Mouse (Mus musculus) embryonic facial prominence, embryonic 12.5 days (tissue): Measurements from ENCODE around the gene Saal1. TPM values are rescaled to one million over a fixed set of nuclear protein-coding genes. Genes with fewer than 3 reads are reported as not detected.
"Not testable (repeated sequence)": the region's sequence is repeated elsewhere in the genome, so short reads cannot be mapped to it uniquely, and the experiment has no call there.

Source experiments
- ATAC-seq: fragments of 200-750 bp; cut with Nextera tagmentation; 2 replicates; pipeline ENCODE4 v1.8.0; 2017; ENCODE audit not compliant: insufficient number of reproducible peaks, insufficient read depth, low FRiP score, low TSS enrichment
- H3K27ac ChIP-seq: fragments of 300-500 bp; sonication (generic); 2 replicates; pipeline ENCODE4 v1.5.1; 2016; ENCODE audit warnings: mild to moderate bottlenecking
- H3K27me3 ChIP-seq: fragments of 300-500 bp; sonication (generic); 2 replicates; pipeline ENCODE4 v1.6.1; 2016; ENCODE audit warnings: mild to moderate bottlenecking, moderate library complexity
- H3K36me3 ChIP-seq: fragments of 300-500 bp; sonication (generic); 2 replicates; pipeline ENCODE4 v1.6.1; 2016; ENCODE audit warnings: mild to moderate bottlenecking
- H3K4me1 ChIP-seq: fragments of 300-500 bp; sonication (generic); 2 replicates; pipeline ENCODE4 v1.6.1; 2016
- H3K4me2 ChIP-seq: fragments of 300-500 bp; sonication (generic); replicated peaks from 2 replicates; pipeline ENCODE4 v1.6.1; 2016; ENCODE audit warnings: mild to moderate bottlenecking, moderate library complexity
- H3K4me3 ChIP-seq: fragments of 300-500 bp; sonication (generic); 2 replicates; pipeline ENCODE4 v1.5.1; 2016; ENCODE audit warnings: mild to moderate bottlenecking
- H3K9ac ChIP-seq: fragments of 300-500 bp; sonication (generic); 2 replicates; pipeline ENCODE4 v1.6.1; 2016; ENCODE audit warnings: mild to moderate bottlenecking, moderate library complexity
- H3K9me3 ChIP-seq: fragments of 300-500 bp; sonication (generic); 2 replicates; pipeline ENCODE4 v1.6.1; 2016; ENCODE audit warnings: mild to moderate bottlenecking, moderate library complexity
- WGBS: fragments of 180-500 bp; shearing (Covaris S2); methylation state at CpG from one replicate; pipeline ENCODE4 v1.1.7; 2016; 5-methylcytosine and 5-hydroxymethylcytosine counted together
- polyA plus RNA-seq: library from polyadenylated mRNA; unstranded; fragments of >200 nt; fragmentation: Nextera tagmentation; extraction: Ambion mirVana; gene quantifications from 2 replicates; pipeline ENCODE4 v1.2.1, GENCODE M21; 2016

Saal1 gene
- polyA plus RNA-seq, result 37.3 and 39.2 TPM in 2 replicates

DNA sequence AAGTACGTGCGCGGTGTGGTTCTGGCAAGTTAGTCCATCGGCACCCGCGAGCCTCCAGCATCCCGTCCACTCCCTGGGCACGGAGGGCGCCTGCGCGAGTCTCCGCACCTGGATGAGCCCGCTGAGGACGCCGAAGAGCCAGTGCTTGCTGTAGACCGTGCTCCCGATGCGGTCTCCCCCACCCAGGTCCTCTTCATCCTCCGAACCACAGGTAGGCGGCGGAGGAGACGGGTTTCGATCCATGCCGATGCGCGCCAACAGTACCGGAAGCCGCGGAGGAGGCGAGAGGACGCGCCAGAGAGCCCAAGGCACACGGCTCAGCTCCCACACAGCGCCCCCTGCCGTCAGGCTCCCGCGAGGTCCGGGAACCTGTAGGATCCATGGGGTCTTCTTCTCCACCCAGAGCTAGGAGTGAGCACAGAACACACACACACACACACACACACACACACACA lies at the start of gene Saal1:
TSS of gene Saal1 (minus strand) at position 291 of the 455 bp plus-strand sequence.
- 1% methylated on average over 38 of the region's 38 CpGs for WGBS
- H3K27ac ChIP-seq, result peak within 1 kb of the TSS; percentile 81

DNA sequence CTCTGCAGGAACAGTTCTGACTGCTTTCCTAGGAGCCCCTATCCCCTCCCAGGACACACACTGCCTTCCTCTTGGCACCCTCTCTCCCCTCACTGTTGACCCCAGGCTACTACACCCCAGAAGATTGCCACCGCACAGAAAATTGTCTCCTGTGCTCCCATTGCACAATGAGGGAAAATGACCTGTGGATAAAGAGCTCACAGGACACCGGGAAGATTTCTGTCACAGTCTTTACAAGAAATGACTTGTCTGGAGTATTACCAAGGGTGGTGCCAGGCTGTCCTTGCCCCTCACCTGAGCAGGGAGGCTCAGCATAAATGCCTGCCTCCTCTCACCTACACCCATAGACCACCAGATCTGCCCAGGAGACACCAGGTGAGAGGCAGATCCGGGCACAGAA lies 41.0 kb upstream of the Saal1 start, which contains the start of gene Saa2:
TSS of gene Saa2 (plus strand) at position 301 of the 400 bp plus-strand sequence.
- Histone ChIP-seq H3K4me2 (no peak within 1 kb of the TSS), H3K4me1 (no peaks in the 10 kb centered on the region), H3K9me3 (no peaks in the 10 kb centered on the region), H3K27ac (no peak within 1 kb of the TSS), H3K4me3 (no peak within 1 kb of the TSS), H3K36me3 (no peaks in the 10 kb centered on the region), H3K27me3 (no peaks in the 10 kb centered on the region), H3K9ac (no peak within 1 kb of the TSS)
- WGBS, result 68% methylated on average over 3 of the region's 3 CpGs
- no peak for ATAC-seq

More for the DNA sequence above, at the start of gene Saal1:
- Histone ChIP-seq H3K4me3 (peak within 1 kb of the TSS; percentile 73), H3K9ac (peak within 1 kb of the TSS; percentile 82), H3K36me3 (peaks cover 25% of the 10 kb centered on the region), H3K4me2 (peak within 1 kb of the TSS; percentile 57), H3K9me3 (no peaks in the 10 kb centered on the region), H3K4me1 (peaks cover 5% of the 10 kb centered on the region), H3K27me3 (no peaks in the 10 kb centered on the region)
- peak; percentile 92 for ATAC-seq

DNA sequence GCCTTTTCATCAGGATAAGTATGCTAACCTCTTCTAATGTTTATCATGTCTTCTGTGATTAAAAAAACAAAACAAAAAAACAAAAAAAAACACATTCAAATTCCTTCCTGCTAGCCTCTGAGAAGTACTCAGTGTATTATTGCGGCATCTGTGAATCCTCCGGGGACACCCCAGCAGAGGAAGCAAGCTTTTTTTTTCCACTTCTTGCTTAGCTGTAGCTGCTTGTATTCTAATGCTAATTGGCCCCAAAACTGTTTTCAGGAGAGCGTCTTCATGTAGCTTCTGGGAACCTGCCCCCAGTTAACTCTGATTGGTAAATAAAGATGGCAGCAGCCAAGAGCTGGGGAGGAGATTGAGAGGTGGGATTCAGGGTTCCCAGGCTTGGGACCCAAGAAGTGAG lies 38.0 kb upstream of the Saal1 start:
- H3K27me3 ChIP-seq, result no peaks in the 10 kb centered on the region
- no peaks in the 10 kb centered on the region for H3K9me3 ChIP-seq
- H3K27ac ChIP-seq, result no peak overlapping the region
- 45% methylated on average over 3 of the region's 3 CpGs for WGBS
- no peak overlapping the region for H3K9ac ChIP-seq
- H3K4me2 ChIP-seq, result no peak overlapping the region
- H3K36me3 ChIP-seq, result no peaks in the 10 kb centered on the region
- no peaks in the 10 kb centered on the region for H3K4me1 ChIP-seq
- no peak for ATAC-seq
- no peak overlapping the region for H3K4me3 ChIP-seq

DNA sequence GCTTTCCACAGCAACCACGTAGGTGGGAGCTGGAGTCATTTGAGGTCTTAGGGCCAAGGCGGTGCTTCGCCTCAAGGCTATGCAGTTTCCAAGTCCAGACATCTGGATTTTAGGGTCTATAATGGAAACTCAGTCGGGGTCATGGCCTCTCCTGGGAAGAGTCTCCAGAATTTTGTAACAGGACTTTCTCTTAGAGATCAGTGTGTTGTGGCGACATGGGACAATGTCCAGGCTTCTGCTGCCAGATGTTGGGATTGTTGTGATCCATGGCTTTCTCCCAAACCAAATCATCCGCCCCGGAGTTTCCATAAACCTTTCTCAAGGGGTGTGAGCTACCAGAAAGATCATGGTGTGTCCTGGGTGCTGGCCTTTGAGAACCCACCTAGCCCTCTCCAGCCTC lies 35.9 kb upstream of the Saal1 start:
- Histone ChIP-seq H3K36me3 (no peaks in the 10 kb centered on the region), H3K27me3 (no peaks in the 10 kb centered on the region), H3K4me2 (no peak overlapping the region), H3K27ac (no peak overlapping the region), H3K9me3 (no peaks in the 10 kb centered on the region), H3K9ac (no peak overlapping the region), H3K4me1 (no peaks in the 10 kb centered on the region), H3K4me3 (no peak overlapping the region)
- ATAC-seq, result no peak
- WGBS, result 67% methylated on average over 7 of the region's 7 CpGs

DNA sequence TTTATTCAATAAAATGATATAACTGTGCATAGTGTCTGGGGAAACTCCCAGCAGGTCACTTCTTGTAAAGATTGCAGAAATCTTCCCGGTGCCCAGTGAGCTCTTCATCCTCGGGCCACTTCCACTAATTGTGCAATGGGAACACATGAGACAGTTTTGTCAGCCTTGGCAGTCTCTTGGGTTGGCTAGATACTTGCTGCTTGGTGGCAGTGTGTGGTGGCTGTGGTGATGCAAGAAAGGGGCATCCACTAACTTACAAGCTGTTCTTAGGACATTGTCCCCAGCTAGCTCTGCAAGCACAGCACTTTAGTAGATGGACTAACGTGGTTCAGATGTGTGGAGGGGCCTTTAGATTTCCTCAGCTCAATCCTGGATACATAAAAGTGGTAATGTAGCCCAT lies 35.3 kb upstream of the Saal1 start:
- no peak overlapping the region for H3K9ac ChIP-seq
- H3K27me3 ChIP-seq, result no peaks in the 10 kb centered on the region
- no peak for ATAC-seq
- H3K9me3 ChIP-seq, result no peaks in the 10 kb centered on the region
- no peaks in the 10 kb centered on the region for H3K4me1 ChIP-seq
- WGBS, result 67% methylated on average over 3 of the region's 3 CpGs
- no peak overlapping the region for H3K4me2 ChIP-seq
- no peaks in the 10 kb centered on the region for H3K36me3 ChIP-seq
- no peak overlapping the region for H3K27ac ChIP-seq
- no peak overlapping the region for H3K4me3 ChIP-seq

DNA sequence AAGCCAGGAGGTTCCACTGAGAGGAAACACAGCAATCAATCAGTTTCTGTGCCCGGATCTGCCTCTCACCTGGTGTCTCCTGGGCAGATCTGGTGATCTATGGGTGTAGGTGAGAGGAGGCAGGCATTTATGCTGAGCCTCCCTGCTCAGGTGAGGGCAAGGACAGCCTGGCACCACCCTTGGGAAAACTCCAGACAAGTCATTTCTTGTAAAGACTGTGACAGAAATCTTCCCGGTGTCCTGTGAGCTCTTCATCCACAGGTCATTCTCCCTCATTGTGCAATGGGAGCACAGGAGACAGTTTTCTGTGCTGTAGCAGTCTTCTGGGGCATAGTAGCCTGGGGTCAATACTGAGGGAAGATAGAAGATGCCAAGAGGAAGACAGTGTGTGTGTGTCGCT lies 32.4 kb upstream of the Saal1 start, which contains the start of gene Saa1:
TSS of gene Saa1 (minus strand) at position 101 of the 400 bp plus-strand sequence.
- not testable (repeated sequence) for H3K9me3 ChIP-seq, H3K4me3 ChIP-seq, H3K36me3 ChIP-seq, H3K4me1 ChIP-seq, H3K9ac ChIP-seq, H3K27me3 ChIP-seq, H3K4me2 ChIP-seq, ATAC-seq, H3K27ac ChIP-seq
- 75% methylated on average over 3 of the region's 3 CpGs for WGBS

DNA sequence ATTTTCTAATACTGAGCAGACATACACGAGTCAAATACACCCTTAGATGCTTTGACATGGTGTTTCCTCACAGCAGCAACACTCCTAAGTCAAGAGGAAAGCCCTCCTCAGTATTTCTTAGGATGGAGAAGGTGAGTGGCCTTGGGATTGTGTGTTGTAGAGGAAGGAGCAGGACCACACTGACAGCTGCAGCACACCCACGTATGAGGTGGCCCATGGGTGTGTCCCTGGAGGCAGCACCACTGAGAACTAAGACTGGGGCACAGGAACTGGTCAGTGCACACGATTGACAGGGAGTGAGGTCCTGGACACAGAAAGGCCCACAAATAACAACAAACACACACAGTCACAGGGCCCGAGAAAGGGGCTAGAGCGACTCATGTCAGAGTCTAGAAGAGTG lies 29.6 kb upstream of the Saal1 start:
- H3K36me3 ChIP-seq, H3K9ac ChIP-seq, H3K4me2 ChIP-seq, H3K9me3 ChIP-seq, H3K27me3 ChIP-seq, H3K4me1 ChIP-seq, H3K4me3 ChIP-seq, H3K27ac ChIP-seq, ATAC-seq: not testable (repeated sequence)
- 82% methylated on average over 5 of the region's 5 CpGs for WGBS

DNA sequence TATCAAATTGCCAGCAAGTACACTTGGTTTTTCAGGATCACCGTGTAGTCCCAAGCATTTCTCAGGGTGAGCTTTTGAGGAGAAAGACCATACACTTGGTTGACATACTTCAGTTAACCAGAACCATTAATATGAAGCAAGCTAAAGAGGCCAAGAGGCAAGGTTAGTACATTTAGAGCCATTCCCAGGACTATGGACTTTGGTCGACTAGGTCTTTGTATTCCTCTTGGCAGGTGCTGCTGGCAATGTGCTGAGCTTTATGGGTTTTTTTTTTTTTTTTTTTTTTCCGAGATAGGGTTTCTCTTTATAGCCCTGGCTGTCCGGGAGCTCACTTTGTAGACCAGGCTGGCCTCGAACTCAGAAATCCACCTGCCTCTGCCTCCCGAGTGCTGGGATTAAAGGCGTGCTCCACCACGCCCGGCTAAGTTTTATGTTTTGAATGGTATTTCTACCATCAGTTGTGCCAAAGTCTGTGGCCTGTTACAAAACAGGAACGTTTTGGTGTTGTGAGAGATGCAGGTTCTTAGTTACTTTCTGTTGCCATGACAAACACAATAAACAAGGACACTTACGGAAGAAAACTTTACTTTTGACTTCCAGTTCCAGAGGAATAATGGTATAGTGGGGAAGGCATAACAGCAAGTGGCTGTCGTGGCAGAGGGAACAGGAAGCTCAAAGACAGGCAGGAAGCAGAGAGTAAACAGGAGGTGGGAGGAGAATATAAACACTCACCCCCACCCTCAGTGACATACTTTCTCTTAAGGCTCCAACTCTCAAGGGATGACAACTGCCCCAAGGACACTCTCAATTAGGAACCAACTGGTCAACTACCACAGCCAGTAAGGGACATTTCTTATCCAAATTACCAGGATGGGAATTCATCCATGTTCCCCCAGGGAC lies 28.3 kb upstream of the Saal1 start:
- ATAC-seq, result no peak

DNA sequence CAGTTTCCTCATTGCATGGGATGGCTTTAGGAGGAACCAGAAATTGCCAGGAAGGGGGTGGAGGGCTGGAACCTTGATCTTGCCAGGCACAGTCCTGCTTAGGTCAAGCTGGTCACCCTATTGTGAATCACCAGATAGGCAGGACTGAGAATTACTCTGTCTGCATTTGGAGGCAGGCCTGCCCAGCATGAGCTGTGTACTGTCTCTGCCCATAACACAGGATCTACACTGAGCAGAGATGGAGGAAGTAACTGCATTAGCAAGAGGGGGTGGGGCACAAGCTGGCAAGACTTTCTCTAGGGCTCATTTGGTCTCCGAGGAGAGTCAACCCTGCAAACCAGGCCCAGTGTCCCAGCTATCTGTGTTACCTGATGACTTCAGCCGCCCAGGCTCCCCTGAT lies 24.5 kb upstream of the Saal1 start:
- no peaks in the 10 kb centered on the region for H3K9me3 ChIP-seq
- no peak overlapping the region for H3K4me3 ChIP-seq

More for the DNA sequence above, 28.3 kb upstream of the Saal1 start:
- no peaks in the 10 kb centered on the region for H3K9me3 ChIP-seq
- H3K4me3 ChIP-seq, result no peak overlapping the region
- no peak overlapping the region for H3K27ac ChIP-seq
- no peaks in the 10 kb centered on the region for H3K27me3 ChIP-seq
- 82% methylated on average over 12 of the region's 12 CpGs for WGBS
- no peak overlapping the region for H3K4me2 ChIP-seq
- no peaks in the 10 kb centered on the region for H3K36me3 ChIP-seq
- H3K9ac ChIP-seq, result no peak overlapping the region
- H3K4me1 ChIP-seq, result no peaks in the 10 kb centered on the region

DNA sequence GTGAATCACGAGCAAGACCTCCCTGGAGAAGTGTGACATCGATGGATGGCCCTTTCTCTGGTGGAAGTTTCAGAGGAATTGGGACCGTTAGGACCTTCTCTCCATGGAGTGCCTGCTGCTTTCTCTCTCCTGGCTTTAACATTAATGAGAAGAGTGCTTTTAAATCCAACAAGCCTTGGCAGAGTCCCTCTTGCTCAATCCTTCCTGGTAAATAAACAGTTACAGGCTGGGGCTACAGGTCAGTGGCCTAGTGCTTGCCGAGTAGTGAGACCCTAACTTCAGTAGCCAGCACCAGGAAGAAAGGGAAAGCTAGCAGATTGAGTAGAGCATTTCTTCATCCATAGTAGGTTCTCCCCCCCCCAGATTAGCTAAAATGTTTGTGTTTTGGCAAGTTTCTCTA lies 22.0 kb upstream of the Saal1 start, which contains the start of gene Saa4:
TSS of gene Saa4 (minus strand) at position 146 of the 400 bp plus-strand sequence.
- Histone ChIP-seq H3K27ac (no peak within 1 kb of the TSS), H3K4me2 (no peak within 1 kb of the TSS), H3K27me3 (no peaks in the 10 kb centered on the region), H3K36me3 (no peaks in the 10 kb centered on the region), H3K4me3 (no peak within 1 kb of the TSS), H3K9ac (no peak within 1 kb of the TSS), H3K9me3 (no peaks in the 10 kb centered on the region), H3K4me1 (no peaks in the 10 kb centered on the region)
- no peak for ATAC-seq
- WGBS, result 84% methylated on average over 4 of the region's 4 CpGs

More for the DNA sequence above, 24.5 kb upstream of the Saal1 start:
- H3K9ac ChIP-seq, result no peak overlapping the region
- no peak overlapping the region for H3K4me2 ChIP-seq
- no peaks in the 10 kb centered on the region for H3K27me3 ChIP-seq
- no peaks in the 10 kb centered on the region for H3K36me3 ChIP-seq
- no peaks in the 10 kb centered on the region for H3K4me1 ChIP-seq
- no peak for ATAC-seq
- H3K27ac ChIP-seq, result no peak overlapping the region
- WGBS, result 78% methylated on average over 2 of the region's 2 CpGs

DNA sequence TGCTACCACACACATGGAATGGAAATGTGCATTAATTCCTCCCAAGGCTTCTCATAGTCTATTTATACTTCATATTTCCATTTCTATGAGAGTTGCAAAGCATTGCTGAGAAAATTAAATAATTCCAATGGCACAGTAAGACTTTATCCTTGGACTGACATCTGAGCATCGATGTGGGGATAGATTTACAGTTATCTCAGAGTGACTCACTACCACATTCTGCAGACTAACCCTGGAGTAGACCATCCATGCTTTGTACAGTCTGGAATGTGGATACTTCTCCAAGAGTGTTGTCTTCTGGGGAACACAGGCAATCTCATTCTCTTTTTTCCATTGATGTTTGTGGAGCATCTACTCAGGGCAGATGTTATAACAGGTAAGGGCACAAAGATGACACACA lies 17.1 kb upstream of the Saal1 start:
- no peak overlapping the region for H3K27ac ChIP-seq
- H3K27me3 ChIP-seq, result no peaks in the 10 kb centered on the region
- H3K9ac ChIP-seq, result no peak overlapping the region
- H3K4me3 ChIP-seq, result no peak overlapping the region
- no peaks in the 10 kb centered on the region for H3K36me3 ChIP-seq
- WGBS, result 90% methylated on average over 1 of the region's 1 CpGs
- no peaks in the 10 kb centered on the region for H3K9me3 ChIP-seq
- no peaks in the 10 kb centered on the region for H3K4me1 ChIP-seq
- H3K4me2 ChIP-seq, result no peak overlapping the region
- no peak for ATAC-seq

DNA sequence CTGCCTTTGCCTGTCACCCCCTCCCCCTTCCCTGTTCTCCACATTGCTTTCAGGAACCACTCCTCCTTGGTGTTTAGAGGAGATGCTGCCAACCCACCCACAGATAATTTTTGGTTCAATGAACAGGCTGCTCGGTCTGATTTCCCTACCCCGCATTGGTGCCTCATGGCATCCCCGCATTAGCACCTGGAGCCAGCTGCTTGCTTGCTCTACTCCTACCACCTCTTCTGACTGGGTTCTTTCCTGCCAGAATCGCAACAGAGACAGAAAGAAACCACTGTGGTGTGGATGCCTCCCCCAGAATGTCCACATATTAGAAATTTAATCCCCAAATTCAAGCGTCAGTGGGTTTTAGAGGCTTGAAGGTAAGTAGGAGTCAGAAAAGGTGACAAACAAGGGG lies 13.9 kb upstream of the Saal1 start:
- Histone ChIP-seq H3K4me3 (no peak overlapping the region), H3K9me3 (no peaks in the 10 kb centered on the region), H3K36me3 (no peaks in the 10 kb centered on the region), H3K4me2 (no peak overlapping the region), H3K27ac (no peak overlapping the region), H3K27me3 (no peaks in the 10 kb centered on the region), H3K4me1 (no peaks in the 10 kb centered on the region), H3K9ac (no peak overlapping the region)
- no peak for ATAC-seq
- WGBS, result 79% methylated on average over 5 of the region's 5 CpGs
